Mouse (Mus musculus): ENCODE data around the gene Col4a4.

The Col4a4 gene

DNA sequence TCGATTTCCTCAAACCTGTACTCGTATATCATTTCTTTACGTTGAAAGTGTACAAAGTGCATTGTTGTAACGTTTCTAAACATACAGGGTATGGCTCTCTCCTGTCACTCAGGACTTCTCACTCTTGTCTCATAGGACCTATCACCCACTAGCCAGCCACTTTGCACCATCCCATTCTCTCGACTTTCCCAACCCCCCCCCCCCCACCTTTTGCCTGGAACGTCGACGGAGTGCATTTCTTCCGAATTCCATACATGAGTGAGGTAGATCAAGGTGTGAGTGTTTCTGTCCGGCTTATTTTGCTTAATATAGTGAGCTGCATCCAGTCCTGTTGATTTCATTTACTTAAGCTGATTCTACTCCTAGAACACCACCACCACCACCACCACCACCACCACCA, 9.3 kb downstream of the Col4a4 start:
- no peak for DNase-seq

- DNase-seq, result no peak
Observed at GRCm38 (mm10) chr1:82576182-82576581, 10.5 kb downstream of the Col4a4 start.

DNA sequence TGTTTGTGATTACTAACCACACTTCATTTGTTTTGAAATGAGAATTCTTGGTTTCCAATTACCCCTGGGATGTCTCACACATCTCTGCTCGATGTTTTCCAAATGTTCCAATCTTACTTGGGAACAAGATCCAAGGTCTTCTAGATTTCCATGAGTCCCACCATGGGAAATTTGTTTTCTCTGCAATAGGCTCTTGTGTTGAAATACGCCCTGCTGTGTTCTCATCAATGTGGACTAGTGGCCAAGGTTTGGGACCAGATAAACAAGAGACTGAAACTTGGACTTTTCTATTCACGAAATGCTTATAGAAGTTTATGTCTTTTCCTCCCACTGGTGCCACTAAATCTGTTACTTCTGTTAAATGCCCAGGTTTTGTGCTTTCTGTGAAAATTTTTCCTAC, 11.0 kb downstream of the Col4a4 start:
- DNase-seq, result no peak

- DNase-seq, result no peak
Observed at GRCm38 (mm10) chr1:82571758-82572157, 14.9 kb downstream of the Col4a4 start.

GRCm38 (mm10) chr1:82569405-82569804, 17.2 kb downstream of the Col4a4 start:
- DNase-seq, result no peak

DNA sequence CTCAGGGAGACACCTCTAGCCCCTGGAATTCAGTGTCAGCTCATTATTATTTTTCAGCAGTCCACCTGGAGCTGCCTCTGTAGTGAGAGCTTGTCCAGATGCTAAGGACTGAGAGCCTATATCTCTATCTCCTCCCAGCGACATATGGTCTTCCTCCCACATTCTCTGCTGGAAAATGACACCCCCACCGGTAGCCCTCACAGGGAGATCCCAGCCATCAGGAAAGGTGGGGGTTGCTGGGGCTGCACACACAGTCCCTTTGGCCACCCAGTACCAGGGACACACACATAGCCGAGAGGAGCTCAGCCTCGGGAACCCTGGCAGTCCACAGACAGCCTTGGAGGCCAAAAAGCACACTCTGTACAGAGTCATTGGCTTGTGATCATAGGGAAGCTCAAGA, 26.4 kb downstream of the Col4a4 start:
- DNase-seq, result no peak

DNA sequence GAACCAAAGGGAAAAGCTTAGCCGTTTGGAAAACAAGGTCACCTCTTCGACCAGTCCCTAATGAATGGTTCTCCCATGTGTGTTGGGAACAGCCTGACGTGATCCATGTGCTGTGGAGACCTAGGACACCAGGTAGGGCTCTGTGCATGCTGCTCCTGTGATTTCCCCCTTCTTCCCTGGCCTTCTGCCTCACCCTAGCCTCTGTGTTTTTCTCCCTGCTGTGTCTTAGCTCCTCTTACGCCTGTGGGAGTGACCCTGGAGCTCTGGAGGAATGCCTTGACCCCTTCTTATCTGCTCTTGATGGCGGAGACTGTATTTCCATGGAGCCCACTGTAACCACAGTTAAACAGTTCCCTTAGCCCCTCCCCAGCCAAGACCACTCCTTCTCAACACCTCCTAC, 31.8 kb downstream of the Col4a4 start:
- DNase-seq, result no peak

- no peak for DNase-seq
Observed at GRCm38 (mm10) chr1:82554443-82554850, 32.2 kb downstream of the Col4a4 start.

DNA sequence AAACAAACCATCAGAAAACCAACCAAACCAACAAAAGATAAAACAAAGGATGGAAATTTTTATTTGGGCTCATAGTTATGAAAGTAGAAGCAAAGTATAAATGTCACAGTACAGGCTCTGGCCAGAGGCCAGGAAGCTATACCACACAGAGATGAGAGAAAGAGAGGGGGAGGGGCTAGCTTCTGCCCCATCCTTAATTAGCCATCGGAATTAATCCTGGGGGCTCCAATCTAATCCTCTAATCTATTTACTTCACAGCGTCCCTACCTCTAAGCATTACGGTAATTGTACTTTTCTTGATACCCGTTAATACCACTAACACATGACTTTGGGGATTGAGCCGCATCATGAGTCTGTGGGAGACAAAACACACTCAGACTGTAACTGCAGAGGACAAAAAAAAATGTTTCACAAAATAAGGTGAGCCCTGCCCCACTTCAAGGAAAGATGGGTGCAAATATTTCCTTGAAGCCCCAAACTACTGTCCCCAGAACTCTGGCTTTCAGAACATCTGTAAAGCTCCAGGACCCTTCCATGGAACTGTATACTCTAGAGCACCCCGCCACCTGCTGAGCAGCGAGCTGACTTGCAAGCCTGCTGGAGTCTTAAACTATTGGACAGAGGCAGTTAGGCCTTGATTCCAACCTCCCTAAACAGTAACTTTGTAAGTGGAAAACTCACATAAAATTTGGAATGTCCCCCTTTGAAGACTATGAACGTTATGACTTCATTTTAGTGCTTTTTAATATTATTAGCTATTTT, 41.3 kb downstream of the Col4a4 start:
- no peak for DNase-seq

DNA sequence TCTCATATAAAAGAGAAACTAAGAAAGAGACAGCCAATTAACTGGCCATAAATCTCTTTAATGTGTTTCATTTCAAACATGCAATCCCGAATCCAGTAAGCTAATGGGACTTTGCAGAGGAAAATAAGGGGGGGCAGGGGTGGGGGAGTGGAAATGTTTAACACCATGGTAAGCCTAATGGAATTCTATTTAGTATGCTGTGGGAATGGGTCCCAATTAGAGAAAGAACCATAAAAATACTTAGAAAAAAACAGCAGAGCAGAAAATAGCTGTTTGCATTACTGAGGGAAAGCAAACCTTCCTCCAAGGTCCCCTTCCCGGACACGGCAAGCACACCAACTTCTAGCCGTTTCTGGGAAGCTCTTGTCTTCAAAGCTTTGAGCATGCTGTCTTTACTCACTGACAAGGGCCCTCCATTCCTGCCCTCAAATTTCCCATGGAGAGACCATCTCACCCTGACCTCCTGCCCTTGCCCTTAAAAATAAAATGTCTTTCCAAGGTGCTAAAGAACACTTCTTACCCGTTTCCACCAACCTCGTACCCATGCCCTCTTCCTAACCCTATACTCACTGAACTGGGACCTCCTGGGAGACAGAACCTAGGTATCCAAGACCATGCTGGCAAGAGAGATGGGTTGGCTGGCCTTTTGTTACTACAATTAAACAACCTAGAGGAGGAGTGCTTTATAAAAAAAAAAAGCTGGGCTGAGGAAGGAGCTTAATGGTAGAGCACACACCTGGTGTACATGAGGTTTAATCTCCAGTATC, 42.0 kb downstream of the Col4a4 start:
- DNase-seq, result no peak

- DNase-seq, result no peak
Observed at GRCm38 (mm10) chr1:82543934-82544333, 42.7 kb downstream of the Col4a4 start.

- DNase-seq, result no peak
Observed at GRCm38 (mm10) chr1:82540056-82540455, 46.6 kb downstream of the Col4a4 start.

GRCm38 (mm10) chr1:82537848-82538247, 48.8 kb downstream of the Col4a4 start:
- DNase-seq, result no peak

- DNase-seq, result no peak
Observed at GRCm38 (mm10) chr1:82536515-82537174, 50.0 kb downstream of the Col4a4 start.

DNA sequence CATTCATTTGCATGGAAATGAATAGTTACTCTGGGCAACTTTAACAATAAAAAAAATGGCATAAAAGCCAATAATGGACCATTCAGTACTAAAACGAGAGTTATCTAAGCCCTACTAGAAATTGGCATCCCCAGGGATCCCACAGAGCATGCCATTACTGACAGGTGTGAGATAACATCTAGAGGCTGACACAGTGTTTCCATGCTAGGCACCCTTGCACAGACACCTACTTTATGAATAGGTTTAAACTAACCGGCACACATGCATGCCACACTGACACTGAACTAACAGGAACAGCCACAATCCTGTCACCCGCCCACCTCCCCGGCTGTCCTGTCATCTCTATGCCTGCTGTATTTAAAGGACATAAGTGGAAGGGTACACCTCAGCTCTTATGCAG, 58.7 kb downstream of the Col4a4 start:
- DNase-seq, result no peak

DNA sequence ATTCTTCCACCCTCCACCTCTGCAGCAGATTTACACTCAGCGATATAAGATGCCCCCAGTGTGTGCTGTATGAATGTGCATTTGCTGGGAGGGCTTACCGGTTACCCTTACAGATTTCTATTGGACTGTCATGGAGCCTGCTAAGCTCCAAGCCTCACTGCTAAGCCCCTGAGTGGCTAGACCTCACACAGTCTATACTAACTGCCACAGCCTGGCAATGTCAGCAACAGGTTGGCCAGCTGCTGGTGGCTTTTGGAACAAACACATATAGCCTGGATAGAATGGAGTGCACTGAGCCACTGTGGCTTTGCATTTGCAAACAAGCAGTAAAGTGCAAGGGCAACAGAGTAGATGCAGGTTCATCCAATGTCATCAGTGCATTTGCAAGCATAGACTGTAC, 94.7 kb downstream of the Col4a4 start:
- DNase-seq, result no peak

GRCm38 (mm10) chr1:82486371-82486770, 100.3 kb downstream of the Col4a4 start:
- DNase-seq, result no peak

DNA sequence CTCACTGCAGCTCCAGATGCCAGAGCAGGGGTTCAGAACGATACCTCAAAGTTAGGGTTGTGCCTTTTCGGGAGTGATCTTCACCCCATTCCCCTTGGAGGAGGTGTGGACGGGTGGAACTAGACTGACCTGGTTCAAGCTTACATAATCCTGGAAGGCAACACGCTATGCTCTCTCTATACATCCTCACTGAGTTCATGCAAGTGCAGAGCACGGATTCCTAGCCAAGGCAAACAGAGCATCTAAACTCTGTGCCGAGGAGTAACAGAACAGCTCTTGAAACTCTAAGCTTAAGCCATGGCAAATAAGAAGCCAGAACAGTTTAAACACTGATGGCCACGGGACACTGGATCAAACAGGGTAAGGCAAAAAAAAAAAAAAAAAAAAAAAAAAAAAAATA, 104.3 kb downstream of the Col4a4 start:
- DNase-seq, result no peak

GRCm38 (mm10) chr1:82479696-82480487, 106.8 kb downstream of the Col4a4 start:
- DNase-seq, result no peak

- no peak for DNase-seq
Observed at GRCm38 (mm10) chr1:82476746-82477145, 109.9 kb downstream of the Col4a4 start.

- DNase-seq, result no peak
Observed at GRCm38 (mm10) chr1:82476256-82476655, 110.4 kb downstream of the Col4a4 start.

DNA sequence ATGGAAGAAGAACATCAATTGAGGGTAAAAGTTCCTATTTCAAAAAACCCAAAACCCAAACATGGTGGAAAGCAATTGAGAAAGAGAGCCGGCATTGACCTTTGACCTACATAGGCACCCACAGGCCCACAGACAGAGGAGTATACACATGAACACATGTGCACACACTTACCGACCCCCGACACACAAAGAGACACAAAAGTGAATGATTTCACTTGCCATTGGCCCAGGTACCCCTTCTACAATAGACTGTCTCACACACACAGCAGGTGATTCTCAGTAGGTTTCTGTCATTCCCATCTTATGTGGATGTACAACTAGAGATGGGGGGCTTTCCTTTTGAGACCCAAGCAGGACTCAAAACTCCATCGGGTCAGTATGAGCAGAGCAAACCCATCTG, 110.8 kb downstream of the Col4a4 start:
- DNase-seq, result no peak

DNA sequence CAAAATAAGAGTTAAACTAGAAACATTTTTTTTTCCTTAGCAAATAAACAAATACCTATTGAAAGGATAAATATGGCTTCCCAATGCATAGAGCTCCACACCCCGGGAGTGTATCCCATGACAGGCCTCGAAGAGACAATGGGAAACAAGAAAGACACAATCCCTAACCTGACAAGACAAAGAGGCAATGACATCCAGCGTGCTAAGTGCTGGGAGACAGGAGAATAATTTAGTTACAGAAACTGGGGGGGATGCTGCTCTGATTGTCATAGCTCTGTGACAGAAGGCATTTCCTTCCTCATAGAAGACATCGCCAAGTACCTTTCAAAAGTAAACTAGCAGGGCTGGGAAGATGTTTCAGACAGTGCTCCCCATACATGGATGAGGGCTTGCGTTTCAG, 111.4 kb downstream of the Col4a4 start:
- DNase-seq, result no peak
